Mouse (Mus musculus) MEL (cell line): ENCODE results near the gene Atg9b. TPM values are rescaled to one million over a fixed set of nuclear protein-coding genes. Genes with fewer than 3 reads are reported as not detected.

Source experiments
- DNase-seq: peaks from one replicate; pipeline ENCODE4 v3.0.0; 2011; ENCODE audit warnings: low read depth, low spot score
- H3K27ac ChIP-seq: 2 replicates; pipeline ENCODE4 v1.5.1; 2012; ENCODE audit warnings: low read depth, mild to moderate bottlenecking, control low read depth, low read length, moderate library complexity; ENCODE audit not compliant: control insufficient read depth
- H3K27me3 ChIP-seq, 2 experiments: fragments of 150-350 bp in 1 of 2; sonication (generic) in 1 of 2; 2 replicates each; pipeline ENCODE4 v1.6.1; 2012; ENCODE audit warnings: low read length in 2 of 2, mild to moderate bottlenecking in 2 of 2, improper control_type of control experiment in 1 of 2, moderate library complexity in 1 of 2; ENCODE audit not compliant: insufficient read depth in 2 of 2, control insufficient read depth in 1 of 2
- H3K36me3 ChIP-seq, 2 experiments: 2 replicates each; pipeline ENCODE4 v1.6.1; 2012 to 2014; ENCODE audit warnings: low read length in 2 of 2, improper control_type of control experiment in 1 of 2, inconsistent platforms in 1 of 2, mild to moderate bottlenecking in 1 of 2; ENCODE audit not compliant: insufficient read depth in 2 of 2, control insufficient read depth in 1 of 2
- H3K4me1 ChIP-seq, 2 experiments: fragments of 150-350 bp in 1 of 2; sonication (generic) in 1 of 2; 2 replicates each; pipeline ENCODE4 v1.6.1; 2012; ENCODE audit warnings: low read length in 2 of 2, improper control_type of control experiment in 1 of 2, mild to moderate bottlenecking in 1 of 2; ENCODE audit not compliant: insufficient read depth in 2 of 2, control insufficient read depth in 1 of 2
- H3K4me3 ChIP-seq, 2 experiments: fragments of 150-350 bp in 1 of 2; sonication (generic) in 1 of 2; 2 replicates each; pipeline ENCODE4 v1.5.1; 2012; ENCODE audit warnings: low read depth in 2 of 2, low read length in 2 of 2, mild to moderate bottlenecking in 2 of 2, moderate library complexity in 2 of 2, control low read depth in 1 of 2, improper control_type of control experiment in 1 of 2; ENCODE audit not compliant: control insufficient read depth in 1 of 2, insufficient read depth in 1 of 2
- H3K79me2 ChIP-seq: 2 replicates; pipeline ENCODE4 v1.6.1; 2012; ENCODE audit warnings: mild to moderate bottlenecking, low read length, moderate library complexity; ENCODE audit not compliant: control insufficient read depth, poor library complexity, insufficient read depth
- H3K9ac ChIP-seq: 2 replicates; pipeline ENCODE4 v1.6.1; 2012; ENCODE audit warnings: low read depth, mild to moderate bottlenecking, control low read depth, low read length, moderate library complexity; ENCODE audit not compliant: control insufficient read depth, poor library complexity, severe bottlenecking
- H3K9me3 ChIP-seq: fragments of 150-350 bp; sonication (generic); replicated peaks from 2 replicates; pipeline ENCODE4 v1.6.1; 2012; ENCODE audit warnings: mild to moderate bottlenecking, low read length, improper control_type of control experiment, moderate library complexity; ENCODE audit not compliant: insufficient read depth
- BHLHE40 ChIP-seq: IDR thresholded peaks from 2 replicates; pipeline ENCODE4 v1.6.1; 2012; ENCODE audit warnings: low read depth, mild to moderate bottlenecking, inconsistent platforms, low read length, improper control_type of control experiment, borderline replicate concordance
- CHD1 ChIP-seq: IDR thresholded peaks from 2 replicates; pipeline ENCODE4 v1.6.1; 2012; ENCODE audit warnings: low read depth, mild to moderate bottlenecking, inconsistent platforms, low read length, improper control_type of control experiment
- CHD2 ChIP-seq: IDR thresholded peaks from 2 replicates; pipeline ENCODE4 v1.6.1; 2011; ENCODE audit warnings: low read length, improper control_type of control experiment
- E2F4 ChIP-seq: IDR thresholded peaks from 2 replicates; pipeline ENCODE4 v1.6.1; 2011; ENCODE audit warnings: low read depth, low read length, improper control_type of control experiment, borderline replicate concordance
- EP300 ChIP-seq, 2 experiments: IDR thresholded peaks; 2 replicates each; pipeline ENCODE4 v1.6.1; 2011; ENCODE audit warnings: improper control_type of control experiment in 2 of 2, low read length in 2 of 2, low read depth in 1 of 2, mild to moderate bottlenecking in 1 of 2
- ETS1 ChIP-seq: IDR thresholded peaks from 2 replicates; pipeline ENCODE4 v1.6.1; 2012; ENCODE audit warnings: low read depth, mild to moderate bottlenecking, inconsistent platforms, low read length, improper control_type of control experiment, moderate library complexity
- GATA1 ChIP-seq: IDR thresholded peaks from 2 replicates; pipeline ENCODE4 v1.6.1; 2011; ENCODE audit warnings: low read depth, low read length, improper control_type of control experiment
- HCFC1 ChIP-seq: IDR thresholded peaks from 2 replicates; pipeline ENCODE4 v1.6.1; 2012; ENCODE audit warnings: low read depth, mild to moderate bottlenecking, inconsistent platforms, low read length, improper control_type of control experiment, moderate library complexity
- JUND ChIP-seq: IDR thresholded peaks from 2 replicates; pipeline ENCODE4 v1.6.1; 2011; ENCODE audit warnings: low read depth, mild to moderate bottlenecking, improper control_type of control experiment, low read length
- KAT2A ChIP-seq: conservative IDR thresholded peaks from 2 replicates; pipeline ENCODE4 v1.6.1; 2012; ENCODE audit warnings: low read depth, low read length, improper control_type of control experiment, inconsistent platforms
- MAFK ChIP-seq: IDR thresholded peaks from 2 replicates; pipeline ENCODE4 v1.6.1; 2011; ENCODE audit warnings: low read depth, mild to moderate bottlenecking, low read length, improper control_type of control experiment, borderline replicate concordance
- MAX ChIP-seq: IDR thresholded peaks from 2 replicates; pipeline ENCODE4 v1.6.1; 2011; ENCODE audit warnings: low read length, improper control_type of control experiment
- MXI1 ChIP-seq: IDR thresholded peaks from 2 replicates; pipeline ENCODE4 v1.6.1; 2011; ENCODE audit warnings: mild to moderate bottlenecking, low read depth, low read length, improper control_type of control experiment
- MYB ChIP-seq: IDR thresholded peaks from 2 replicates; pipeline ENCODE4 v1.6.1; 2011; ENCODE audit warnings: mild to moderate bottlenecking, low read depth, low read length, improper control_type of control experiment
- POLR2AphosphoS2 ChIP-seq: IDR thresholded peaks from 2 replicates; pipeline ENCODE4 v1.6.1; 2011; ENCODE audit warnings: low read length, improper control_type of control experiment
- RAD21 ChIP-seq: IDR thresholded peaks from 2 replicates; pipeline ENCODE4 v1.6.1; 2011; ENCODE audit warnings: mild to moderate bottlenecking, low read depth, low read length, improper control_type of control experiment
- RCOR1 ChIP-seq: IDR thresholded peaks from 2 replicates; pipeline ENCODE4 v1.6.1; 2012; ENCODE audit warnings: low read depth, mild to moderate bottlenecking, inconsistent platforms, low read length, improper control_type of control experiment
- SIN3A ChIP-seq: IDR thresholded peaks from 2 replicates; pipeline ENCODE4 v1.6.1; 2012; ENCODE audit warnings: low read length, improper control_type of control experiment, inconsistent platforms
- SMC3 ChIP-seq: IDR thresholded peaks from 2 replicates; pipeline ENCODE4 v1.6.1; 2011; ENCODE audit warnings: low read depth, low read length, improper control_type of control experiment
- TAL1 ChIP-seq: IDR thresholded peaks from 2 replicates; pipeline ENCODE4 v1.6.1; 2012; ENCODE audit warnings: mild to moderate bottlenecking, inconsistent platforms, low read length, moderate library complexity, mixed read lengths
- TBP ChIP-seq: IDR thresholded peaks from 2 replicates; pipeline ENCODE4 v1.8.0; 2011; ENCODE audit warnings: low read depth, low read length, improper control_type of control experiment
- TCF12 ChIP-seq: IDR thresholded peaks from 2 replicates; pipeline ENCODE4 v1.6.1; 2014; ENCODE audit warnings: low read depth, mild to moderate bottlenecking, inconsistent platforms, low read length, improper control_type of control experiment, moderate library complexity
- USF1 ChIP-seq: IDR thresholded peaks from 2 replicates; pipeline ENCODE4 v1.6.1; 2014; ENCODE audit warnings: low read depth, mild to moderate bottlenecking, inconsistent platforms, low read length, improper control_type of control experiment, moderate library complexity
- polyA plus RNA-seq, 2 experiments: library from polyadenylated mRNA; stranded (reverse) in 1 of 2; unstranded in 1 of 2; fragments of >175 nt in 1 of 2; fragments of >200 nt in 1 of 2; gene quantifications; 2 replicates each; pipeline versions ENCODE4 v1.2.1 to v1.2.4; 2012; ENCODE audit warnings: low replicate concordance in 2 of 2, low read depth in 1 of 2; ENCODE audit not compliant: insufficient read length in 2 of 2, insufficient read depth in 1 of 2, missing spikeins in 1 of 2
- total RNA-seq: library from RNA; depleted of rRNA; stranded (reverse); fragments of 300-350 nt; gene quantifications from 2 replicates; pipeline ENCODE4 v1.2.3, GENCODE M21; 2012

Atg9b gene
- total and polyA plus RNA-seq, 3 experiments, result 41.2 to 41.5 TPM; not detected in 1

DNA sequence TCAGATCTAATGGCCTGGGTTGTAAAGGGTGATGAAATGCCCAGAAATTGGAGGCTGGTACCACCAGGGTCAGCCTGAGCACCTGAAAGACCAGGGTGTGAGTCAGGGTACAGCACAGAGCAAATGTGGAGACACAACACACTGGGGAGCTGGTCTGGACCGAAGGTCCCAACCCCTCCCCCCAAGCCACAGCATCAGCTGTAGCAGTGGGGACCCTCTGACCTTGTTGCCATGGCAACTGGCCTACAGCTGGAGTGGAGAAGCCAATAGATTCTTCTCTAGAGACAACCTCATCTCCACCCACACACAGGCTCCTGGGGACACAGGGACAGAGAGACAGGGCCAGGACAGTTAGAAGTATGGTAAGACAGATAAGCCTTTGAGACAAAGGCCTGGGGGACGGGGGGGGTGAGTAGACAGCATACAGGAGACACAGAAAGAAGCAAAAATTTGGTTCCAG is 47.9 kb downstream of the Atg9b start:
- Histone ChIP-seq H3K36me3 (peaks cover 0 to 36% of the 10 kb centered on the region in 2 experiments; a peak in 2 of 4 replicates), H3K27me3 (no peaks in the 10 kb centered on the region), H3K9me3 (no peaks in the 10 kb centered on the region), H3K4me1 (peaks cover 36 to 56% of the 10 kb centered on the region in 2 experiments), H3K9ac (peak overlapping the region; percentile 73), H3K27ac (peak overlapping the region; percentile 97), H3K4me3 (peak overlapping the region; percentile 50 to 58), H3K79me2 (no peaks in the 10 kb centered on the region; the same call in 1 of the 2 replicates)
- DNase-seq, result peak; percentile 97
- TF ChIP-seq SIN3A (peak; percentile 98), BHLHE40 (no peak), TBP (no peak), JUND (no peak), TAL1 (peak; percentile 78), USF1 (no peak), E2F4 (no peak), HCFC1 (no peak), MXI1 (peak; percentile 78), CHD1 (no peak), SMC3 (no peak), POLR2AphosphoS2 (0 out of 2 replicates have a peak, but pooled peaks have one; percentile 46), RCOR1 (peak; percentile 64), ETS1 (peak; percentile 97), CHD2 (peak; percentile 83), TCF12 (peak; percentile 92), GATA1 (peak; percentile 89), MYB (peak; percentile 86), EP300 (IDR thresholded peaks at IDR 0.05; ENCODE audit: low read depth in 1 of 2, low read length in 2 of 2) (peak; percentile 90 to 97)

DNA sequence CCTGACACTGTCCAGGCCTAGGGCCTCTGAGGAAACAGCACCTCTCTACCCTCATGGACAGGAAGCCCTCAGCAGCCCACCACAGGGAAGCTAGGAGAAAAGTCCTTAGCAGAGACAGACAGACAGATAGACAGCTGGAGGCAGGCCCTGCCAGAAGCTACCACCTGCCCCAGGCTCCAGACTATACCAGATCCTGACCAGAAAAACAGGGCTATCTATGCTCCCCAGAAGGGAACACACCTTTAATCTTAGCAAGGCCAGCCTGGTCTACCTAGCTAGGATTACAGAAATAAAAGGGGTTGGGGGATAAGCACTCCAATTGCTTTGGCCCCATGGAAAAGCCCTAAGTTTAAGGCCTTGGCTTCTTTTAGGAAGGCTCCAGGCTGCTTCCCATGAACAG is 48.6 kb downstream of the Atg9b start:
- Histone ChIP-seq H3K4me1 (peaks cover 33 to 51% of the 10 kb centered on the region in 2 experiments), H3K9me3 (no peaks in the 10 kb centered on the region), H3K36me3 (peaks cover 0 to 34% of the 10 kb centered on the region in 2 experiments; a peak in 2 of 4 replicates), H3K27ac (peak overlapping the region; percentile 97), H3K79me2 (no peaks in the 10 kb centered on the region; the same call in 1 of the 2 replicates), H3K9ac (peak overlapping the region; percentile 73), H3K27me3 (no peaks in the 10 kb centered on the region), H3K4me3 (peak overlapping the region; percentile 40 to 50)
- TF ChIP-seq BHLHE40 (no peak), MAFK (no peak), GATA1 (peak; percentile 61), RAD21 (no peak), EP300 (IDR thresholded peaks at IDR 0.05; ENCODE audit: low read depth in 1 of 2, low read length in 2 of 2) (peak in 1 of 2 experiments; percentile 74; a peak in 2 of 4 replicates), TAL1 (peak; percentile 83), MAX (0 out of 2 replicates have a peak, but pooled peaks have one; percentile 2), JUND (no peak), ETS1 (peak; percentile 41), TCF12 (peak; percentile 91), KAT2A (no peak)
- peak; percentile 69 for DNase-seq
